Mouse (Mus musculus) forebrain, embryonic 11.5 days (tissue): ENCODE results near the gene Wdr63. TPM values are rescaled to one million over a fixed set of nuclear protein-coding genes. Genes with fewer than 3 reads are reported as not detected.

Experiments used
- ATAC-seq: fragments of 200-750 bp; cut with Nextera tagmentation; replicated peaks from 2 replicates; pipeline ENCODE4 v1.8.0; 2017; ENCODE audit warnings: moderate TSS enrichment; ENCODE audit not compliant: low FRiP score
- DNase-seq: peaks from one replicate; pipeline ENCODE4 v3.0.0-alpha.2; 2017; ENCODE audit warnings: low spot score
- H3K27ac ChIP-seq: fragments of 300-500 bp; sonication (generic); 2 replicates; pipeline ENCODE4 v1.5.1; 2014; ENCODE audit warnings: low read depth, low read length
- H3K27me3 ChIP-seq: fragments of 300-500 bp; sonication (generic); 2 replicates; pipeline ENCODE4 v1.6.1; 2014; ENCODE audit warnings: mild to moderate bottlenecking, low read length, mixed read lengths; ENCODE audit not compliant: control insufficient read depth, insufficient read depth
- H3K36me3 ChIP-seq: fragments of 300-500 bp; sonication (generic); 2 replicates; pipeline ENCODE4 v1.6.1; 2014; ENCODE audit warnings: mild to moderate bottlenecking, low read length, moderate library complexity, mixed read lengths; ENCODE audit not compliant: control insufficient read depth, insufficient read depth
- H3K4me1 ChIP-seq: fragments of 300-500 bp; sonication (generic); replicated peaks from 2 replicates; pipeline ENCODE4 v1.6.1; 2014; ENCODE audit warnings: low read length, mixed read lengths; ENCODE audit not compliant: control insufficient read depth, insufficient read depth
- H3K4me2 ChIP-seq: fragments of 300-500 bp; sonication (generic); 2 replicates; pipeline ENCODE4 v1.6.1; 2014; ENCODE audit warnings: low read depth, mild to moderate bottlenecking, low read length, moderate library complexity, mixed read lengths; ENCODE audit not compliant: severe bottlenecking
- H3K4me3 ChIP-seq: fragments of 300-500 bp; sonication (generic); 2 replicates; pipeline ENCODE4 v1.5.1; 2014; ENCODE audit warnings: low read depth, low read length
- H3K9ac ChIP-seq: fragments of 300-500 bp; sonication (generic); 2 replicates; pipeline ENCODE4 v1.6.1; 2014; ENCODE audit warnings: low read length
- H3K9me3 ChIP-seq: fragments of 300-500 bp; sonication (generic); 2 replicates; pipeline ENCODE4 v1.6.1; 2016; ENCODE audit warnings: low read length, mixed read lengths; ENCODE audit not compliant: control insufficient read depth
- WGBS: fragments of 180-500 bp; shearing (Covaris S2); extraction: QIAGEN DNeasy Blood & Tissue Kit; methylation state at CpG from one replicate; pipeline ENCODE4 v1.1.7; 2014; 5-methylcytosine and 5-hydroxymethylcytosine counted together
- polyA plus RNA-seq: library from polyadenylated mRNA; unstranded; fragments of >200 nt; fragmentation: Nextera tagmentation; extraction: Ambion mirVana; gene quantifications from 2 replicates; pipeline ENCODE4 v1.2.1, GENCODE M21; 2014

Gene Wdr63
- polyA plus RNA-seq, 1 experiment from 2014 or later = 0.09 TPM

DNA sequence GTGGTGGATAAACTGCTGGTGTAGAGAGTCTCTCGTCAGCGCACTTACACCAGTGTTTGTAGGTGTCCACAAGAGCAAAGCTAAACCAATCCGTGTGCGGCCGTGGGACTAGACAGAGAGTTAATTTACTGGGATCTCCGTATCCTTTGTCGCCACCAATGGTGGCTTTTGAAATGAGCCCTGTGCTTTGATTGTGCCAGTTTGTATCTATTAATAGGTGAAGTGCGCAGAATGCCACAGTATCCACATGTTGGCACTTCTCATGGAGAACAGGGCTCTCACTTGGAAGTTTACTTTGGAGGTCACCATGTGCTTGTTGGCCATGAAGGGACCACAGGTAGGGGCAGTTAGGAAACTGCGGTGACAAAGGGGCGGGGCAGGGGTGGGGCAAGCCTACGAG is 66.5 kb downstream of the Wdr63 start:
- no peaks in the 10 kb centered on the region for H3K9me3 ChIP-seq
- no peaks in the 10 kb centered on the region for H3K4me1 ChIP-seq
- DNase-seq = no peak
- no peaks in the 10 kb centered on the region for H3K27me3 ChIP-seq
- H3K36me3 ChIP-seq = no peaks in the 10 kb centered on the region
- no peak for ATAC-seq
- no peak overlapping the region for H3K9ac ChIP-seq
- H3K4me3 ChIP-seq = no peak overlapping the region
- no peak overlapping the region for H3K27ac ChIP-seq
- H3K4me2 ChIP-seq = no peak overlapping the region
- 96% methylated on average over 11 of the region's 11 CpGs for WGBS

DNA sequence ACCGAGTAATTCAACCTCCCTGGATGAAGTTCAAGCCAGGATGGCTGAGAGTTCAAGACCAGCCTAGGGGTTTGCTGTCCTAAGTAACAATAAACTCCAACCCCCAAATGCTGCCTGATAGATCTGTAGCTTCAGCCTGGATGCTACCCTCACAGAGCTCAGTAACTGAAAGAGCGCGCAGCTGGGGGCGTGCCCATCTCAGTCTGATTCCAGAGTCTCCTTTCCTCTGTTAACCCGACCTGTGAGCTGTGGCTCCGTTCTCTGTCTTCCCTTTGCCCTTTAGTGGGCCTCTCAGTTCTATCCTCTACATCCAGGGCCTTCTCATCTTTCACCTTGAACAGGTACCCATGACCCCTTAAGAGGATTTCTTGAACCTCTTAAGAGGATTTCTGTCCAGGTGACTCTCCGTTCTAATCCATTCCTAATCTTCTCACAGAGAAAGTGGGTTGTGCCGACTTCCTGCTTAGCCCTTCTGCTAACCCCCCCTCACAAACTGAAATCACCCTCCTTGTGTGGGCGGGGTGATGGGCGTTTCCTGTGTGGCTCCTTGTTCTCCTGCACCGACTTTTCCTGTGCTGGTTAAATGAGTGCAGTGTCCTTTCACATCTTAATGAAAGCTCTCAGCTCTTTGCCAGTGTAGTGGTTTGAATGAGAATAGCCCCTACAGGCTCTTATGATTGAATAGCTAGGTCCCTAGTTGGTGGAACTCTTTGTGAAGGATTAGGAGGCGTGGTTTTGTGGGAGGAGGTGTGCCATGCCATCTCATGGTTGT is 68.6 kb downstream of the Wdr63 start:
- no peak for DNase-seq

DNA sequence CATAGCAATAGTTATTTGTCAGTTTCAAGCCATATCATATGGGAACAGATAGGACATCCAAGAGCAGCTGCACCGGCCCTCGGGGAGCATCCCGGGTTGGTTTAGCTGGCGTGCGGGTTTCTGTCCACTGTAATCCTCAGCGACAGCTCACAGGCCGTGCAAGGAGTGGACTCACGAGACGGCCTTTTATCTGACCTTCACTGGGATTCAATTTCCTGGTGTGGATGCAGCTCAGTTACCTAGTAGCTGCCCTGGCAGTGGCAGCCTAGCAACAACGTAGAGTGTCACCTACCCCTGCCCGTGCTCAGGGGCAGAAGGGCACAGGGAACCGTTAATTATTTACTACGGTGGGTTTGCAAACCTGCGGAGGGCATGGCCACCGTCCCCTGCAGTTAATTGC is 70.0 kb downstream of the Wdr63 start:
- Histone ChIP-seq H3K4me1 (no peaks in the 10 kb centered on the region), H3K4me2 (no peak overlapping the region), H3K9ac (no peak overlapping the region), H3K36me3 (no peaks in the 10 kb centered on the region), H3K27ac (no peak overlapping the region), H3K4me3 (no peak overlapping the region), H3K27me3 (no peaks in the 10 kb centered on the region), H3K9me3 (no peaks in the 10 kb centered on the region)
- ATAC-seq = no peak
- DNase-seq = peak; percentile 45
- WGBS = 67% methylated on average over 15 of the region's 15 CpGs

More for the DNA sequence above, 68.6 kb downstream of the Wdr63 start:
- ATAC-seq = no peak
- no peak overlapping the region for H3K4me2 ChIP-seq
- 56% methylated on average over 12 of the region's 12 CpGs for WGBS
- H3K4me3 ChIP-seq = no peak overlapping the region
- H3K4me1 ChIP-seq = no peaks in the 10 kb centered on the region
- no peak overlapping the region for H3K27ac ChIP-seq
- no peaks in the 10 kb centered on the region for H3K9me3 ChIP-seq
- no peaks in the 10 kb centered on the region for H3K36me3 ChIP-seq
- no peak overlapping the region for H3K9ac ChIP-seq
- no peaks in the 10 kb centered on the region for H3K27me3 ChIP-seq

DNA sequence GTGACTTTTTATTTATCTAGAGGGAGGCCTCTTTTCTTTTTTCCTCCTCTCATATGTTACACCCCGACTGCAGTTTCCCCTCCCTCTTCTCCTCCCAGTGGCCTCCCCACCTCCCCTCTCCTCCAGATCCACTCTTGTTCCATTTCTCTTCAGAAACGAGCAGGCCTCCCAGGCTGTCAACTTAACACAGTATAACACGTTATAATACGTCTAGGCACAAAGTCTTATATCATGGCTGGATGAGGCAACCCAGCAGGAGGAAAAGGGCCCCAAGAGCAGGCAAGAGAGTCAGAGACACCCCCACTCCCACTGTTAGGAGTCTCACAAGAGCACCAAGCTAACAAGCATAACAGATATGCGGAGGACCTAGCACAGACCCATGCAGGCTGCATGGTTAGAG is 75.0 kb downstream of the Wdr63 start:
- no peak overlapping the region for H3K4me3 ChIP-seq
- ATAC-seq (no peak), DNase-seq (no peak)
- no peak overlapping the region for H3K27ac ChIP-seq
- H3K36me3 ChIP-seq = no peaks in the 10 kb centered on the region
- no peaks in the 10 kb centered on the region for H3K27me3 ChIP-seq
- H3K9ac ChIP-seq = no peak overlapping the region
- H3K9me3 ChIP-seq = no peaks in the 10 kb centered on the region
- no peaks in the 10 kb centered on the region for H3K4me1 ChIP-seq
- WGBS = 88% methylated on average over 5 of the region's 5 CpGs
- no peak overlapping the region for H3K4me2 ChIP-seq

DNA sequence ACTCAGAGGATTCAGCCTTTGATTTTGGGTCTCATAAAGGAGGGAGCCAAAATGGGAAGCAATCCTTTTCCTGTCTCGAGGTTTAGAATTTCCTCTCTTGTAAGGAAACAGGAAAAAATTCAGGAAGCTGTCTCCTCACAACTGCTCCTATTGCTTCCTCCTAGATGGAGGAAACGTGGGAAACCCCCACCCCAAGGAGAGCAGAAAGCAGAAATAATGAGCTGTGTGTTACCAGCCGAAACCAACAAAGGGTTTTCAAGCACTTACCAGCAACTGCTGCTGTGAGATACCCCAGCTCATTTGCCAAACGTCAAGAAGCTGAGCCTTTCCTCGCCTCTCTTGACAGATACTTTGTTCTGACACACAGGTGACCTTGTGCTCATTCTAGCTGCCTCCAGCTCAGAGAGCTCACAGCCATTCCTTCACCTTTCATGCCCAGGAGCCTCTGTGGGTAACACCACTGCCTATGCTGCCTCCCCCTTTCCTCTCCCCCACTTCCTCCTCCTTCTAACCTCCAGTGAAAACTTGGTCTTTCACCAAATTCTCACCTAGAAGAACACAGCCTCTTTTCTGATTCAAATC is 77.6 kb downstream of the Wdr63 start:
- no peak overlapping the region for H3K4me2 ChIP-seq
- WGBS = 14% methylated on average over 5 of the region's 5 CpGs
- ATAC-seq (no peak), DNase-seq (no peak)
- H3K36me3 ChIP-seq = no peaks in the 10 kb centered on the region
- H3K9me3 ChIP-seq = no peaks in the 10 kb centered on the region
- no peak overlapping the region for H3K9ac ChIP-seq
- no peak overlapping the region for H3K4me3 ChIP-seq
- no peaks in the 10 kb centered on the region for H3K27me3 ChIP-seq
- H3K27ac ChIP-seq = no peak overlapping the region
- H3K4me1 ChIP-seq = no peaks in the 10 kb centered on the region

DNA sequence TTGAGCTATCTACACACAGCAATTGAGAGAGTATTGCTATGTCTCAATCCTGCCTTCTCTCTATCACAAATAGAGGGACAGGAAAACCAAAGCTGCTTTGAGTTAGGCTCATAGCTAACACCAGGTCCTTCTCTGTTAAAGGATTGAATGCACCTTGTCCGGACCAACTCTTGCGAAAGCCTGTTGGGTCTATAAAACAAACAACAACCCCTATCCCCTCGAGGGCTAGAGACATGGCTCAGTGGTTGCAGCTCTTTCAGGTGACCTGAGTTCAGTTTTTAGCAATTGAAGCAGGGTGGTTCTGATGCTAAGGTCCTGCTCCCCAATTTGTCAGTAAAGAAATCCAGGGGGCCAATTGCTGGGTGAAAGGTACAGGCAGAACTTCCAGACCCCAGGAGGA is 78.7 kb downstream of the Wdr63 start:
- WGBS = 80% methylated on average over 3 of the region's 3 CpGs
- Histone ChIP-seq H3K27ac (no peak overlapping the region), H3K4me1 (no peaks in the 10 kb centered on the region), H3K9me3 (no peaks in the 10 kb centered on the region), H3K4me3 (no peak overlapping the region), H3K36me3 (no peaks in the 10 kb centered on the region), H3K9ac (no peak overlapping the region), H3K27me3 (no peaks in the 10 kb centered on the region), H3K4me2 (no peak overlapping the region)
- ATAC-seq (no peak), DNase-seq (no peak)

DNA sequence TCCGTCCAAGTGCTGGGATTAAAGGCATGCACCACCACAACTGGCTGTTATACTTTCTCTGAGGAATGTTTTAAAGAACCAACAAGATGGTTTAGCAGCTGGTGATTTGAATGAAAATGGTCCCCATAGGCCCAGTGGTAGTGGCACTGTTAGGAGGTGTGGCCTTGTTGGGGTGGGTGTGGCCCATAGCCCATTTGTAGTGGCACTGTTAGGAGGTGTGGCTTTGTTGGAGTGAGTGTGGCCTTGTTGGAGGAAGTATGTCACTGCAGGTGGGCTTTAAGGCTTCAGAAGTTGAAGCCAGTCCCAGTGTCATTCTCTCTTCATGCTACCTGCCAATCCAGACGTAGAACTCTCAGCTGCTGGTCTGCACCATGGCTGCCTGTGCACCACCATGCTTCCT is 79.5 kb downstream of the Wdr63 start:
- no peaks in the 10 kb centered on the region for H3K4me1 ChIP-seq
- no peak overlapping the region for H3K27ac ChIP-seq
- 85% methylated on average over 2 of the region's 2 CpGs for WGBS
- H3K9ac ChIP-seq = no peak overlapping the region
- H3K27me3 ChIP-seq = no peaks in the 10 kb centered on the region
- no peak overlapping the region for H3K4me3 ChIP-seq
- no peaks in the 10 kb centered on the region for H3K36me3 ChIP-seq
- H3K9me3 ChIP-seq = no peaks in the 10 kb centered on the region
- no peak overlapping the region for H3K4me2 ChIP-seq
- ATAC-seq = no peak
- no peak for DNase-seq

DNA sequence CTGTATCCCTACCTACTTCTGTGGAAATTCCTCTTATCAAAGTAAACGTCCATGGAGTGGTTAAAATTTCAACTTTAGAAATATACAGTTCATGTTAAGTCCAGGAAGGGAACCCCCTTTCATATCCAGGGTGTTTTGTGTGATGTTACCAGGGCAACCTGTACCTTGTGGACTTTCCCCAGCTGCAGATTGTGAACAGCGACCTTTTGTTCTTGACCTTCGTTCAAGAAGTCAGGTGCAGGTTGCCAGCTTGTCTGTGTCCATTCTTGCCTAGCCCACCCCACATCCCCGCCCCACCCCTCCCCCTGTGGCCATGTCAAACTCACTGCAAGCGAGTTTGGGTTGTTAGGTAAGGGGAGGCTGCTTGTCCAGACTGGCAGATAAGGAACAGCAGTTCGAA is 80.8 kb downstream of the Wdr63 start:
- 45% methylated on average over 6 of the region's 6 CpGs for WGBS
- no peak for ATAC-seq
- DNase-seq = no peak

DNA sequence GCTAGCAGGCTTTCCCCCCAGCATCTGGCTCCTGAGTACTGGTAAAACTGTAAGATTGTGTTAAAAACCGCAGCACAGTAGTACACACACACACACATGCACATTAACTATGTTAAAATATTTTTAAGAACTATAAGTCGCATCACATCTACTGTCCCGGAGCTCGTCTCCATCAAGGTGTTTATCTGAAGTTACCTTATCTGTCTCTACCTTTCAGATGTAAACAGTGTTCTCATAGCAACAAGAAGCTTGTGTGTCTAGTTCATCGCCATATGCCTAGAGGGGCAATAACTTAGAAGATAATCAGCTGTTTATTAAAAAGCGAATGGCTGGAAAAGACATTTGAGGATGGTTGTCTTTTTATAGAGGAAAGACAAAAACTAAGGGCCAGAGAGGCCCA is 82.4 kb downstream of the Wdr63 start:
- WGBS = 96% methylated on average over 6 of the region's 6 CpGs
- Histone ChIP-seq H3K27ac (no peak overlapping the region), H3K9ac (no peak overlapping the region), H3K4me1 (no peaks in the 10 kb centered on the region), H3K36me3 (no peaks in the 10 kb centered on the region), H3K4me3 (no peak overlapping the region), H3K4me2 (no peak overlapping the region), H3K27me3 (no peaks in the 10 kb centered on the region), H3K9me3 (no peaks in the 10 kb centered on the region)
- ATAC-seq (no peak), DNase-seq (no peak)

More for the DNA sequence above, 80.8 kb downstream of the Wdr63 start:
- Histone ChIP-seq H3K9me3 (no peaks in the 10 kb centered on the region), H3K27ac (no peak overlapping the region), H3K36me3 (no peaks in the 10 kb centered on the region), H3K4me3 (no peak overlapping the region), H3K4me1 (no peaks in the 10 kb centered on the region), H3K4me2 (no peak overlapping the region), H3K27me3 (no peaks in the 10 kb centered on the region), H3K9ac (no peak overlapping the region)
